Comparison of ENCODE assay signal across 40 mouse cellular contexts in the genomic region with DNA sequence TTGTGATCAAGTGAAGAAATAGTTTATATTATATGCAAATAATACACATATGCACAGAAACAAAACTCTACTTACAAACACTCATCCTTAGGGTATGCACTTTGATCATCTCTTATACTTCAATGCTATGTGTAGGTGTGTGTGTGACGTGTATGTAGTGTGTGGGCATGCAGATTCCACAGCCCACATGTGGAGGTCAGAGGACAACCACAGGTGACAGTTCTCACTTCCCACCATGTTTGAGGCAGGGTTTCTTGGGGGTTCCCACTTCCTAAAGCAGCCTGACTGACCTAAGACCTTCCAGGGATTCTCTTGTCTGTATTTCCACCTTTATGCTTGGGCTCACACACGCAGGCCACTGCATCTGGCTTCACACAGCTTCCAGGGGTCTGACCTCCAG. TPM values are rescaled to one million over a fixed set of nuclear protein-coding genes. Genes with fewer than 3 reads are reported as not detected.
"Had no signal": no experiment of that assay in that cellular context is flagged by ENCODE, and none has a peak within 500 bp of the region (broad histone marks: within the 10 kb centered on the region; RNA-seq: fewer than 3 reads in every experiment).

No protein-coding gene starts in this region.

- ATAC-seq: hindbrain, postnatal 0 days; intestine, embryonic 16.5 days had no signal

- DNase-seq: gastrocnemius, postnatal 14 days; gastrocnemius, postnatal 36 days; heart, adult 2 months; heart, postnatal 14 days; heart, postnatal 36 days; kidney, adult 18-20 months; kidney, adult 8-10 months; kidney, postnatal 14 days; layer of hippocampus, adult 9-11 months; layer of hippocampus, postnatal 36 days; left cerebral cortex, postnatal 4 days; liver, embryonic 13.5 days had no signal

RNA-seq across cellular contexts. Expression of gene 4930402F06Rik, which starts 15.3 kb away (rescaled TPM):
- total RNA-seq: gastrocnemius, adult 18-20 months; gastrocnemius, adult 8-10 months; gastrocnemius, postnatal 14 days; gastrocnemius, postnatal 36 days; heart, adult 2 months; heart, postnatal 14 days; heart, postnatal 36 days; hematopoietic stem cell, adult 5-6 weeks; hindbrain, postnatal 0 days; layer of hippocampus, adult 18-20 months; layer of hippocampus, adult 8-10 months; layer of hippocampus, postnatal 14 days; layer of hippocampus, postnatal 36 days; left cerebral cortex, adult 18-20 months; left cerebral cortex, adult 8-10 months; left cerebral cortex, postnatal 10 days; left cerebral cortex, postnatal 25 days; left cerebral cortex, postnatal 4 days had no signal
- polyA plus RNA-seq: gonadal fat pad, adult 2 months; heart, adult 2 months; heart, embryonic 11.5 days; heart, embryonic 13.5 days; heart, embryonic 15.5 days; heart, postnatal 0 days; hindbrain, embryonic 11.5 days; hindbrain, embryonic 13.5 days; hindbrain, embryonic 15.5 days; hindbrain, postnatal 0 days; intestine, embryonic 14.5 days; intestine, embryonic 16.5 days; kidney, embryonic 14.5 days; kidney, postnatal 0 days; large intestine, adult 2 months; limb, embryonic 13.5 days; limb, embryonic 15.5 days; liver, embryonic 11.5 days; liver, embryonic 13.5 days; liver, embryonic 15.5 days had no signal

RNA-seq across cellular contexts. Expression of gene 4930568D16Rik, which starts 44.7 kb away (rescaled TPM):
- total RNA-seq: gastrocnemius, adult 18-20 months; gastrocnemius, adult 8-10 months; gastrocnemius, postnatal 14 days; gastrocnemius, postnatal 36 days; heart, adult 2 months; heart, postnatal 14 days; heart, postnatal 36 days; hematopoietic stem cell, adult 5-6 weeks; hindbrain, postnatal 0 days; layer of hippocampus, adult 18-20 months; layer of hippocampus, adult 8-10 months; layer of hippocampus, postnatal 14 days; layer of hippocampus, postnatal 36 days; left cerebral cortex, adult 18-20 months; left cerebral cortex, adult 8-10 months; left cerebral cortex, postnatal 10 days; left cerebral cortex, postnatal 25 days; left cerebral cortex, postnatal 4 days had no signal
- polyA plus RNA-seq: gonadal fat pad, adult 2 months; heart, adult 2 months; heart, embryonic 11.5 days; heart, embryonic 13.5 days; heart, embryonic 15.5 days; heart, postnatal 0 days; hindbrain, embryonic 11.5 days; hindbrain, embryonic 13.5 days; hindbrain, embryonic 15.5 days; hindbrain, postnatal 0 days; intestine, embryonic 14.5 days; intestine, embryonic 16.5 days; kidney, embryonic 14.5 days; kidney, postnatal 0 days; large intestine, adult 2 months; limb, embryonic 13.5 days; limb, embryonic 15.5 days; liver, embryonic 11.5 days; liver, embryonic 13.5 days; liver, embryonic 15.5 days had no signal
